Mouse (Mus musculus) neural tube, embryonic 10.5 days (tissue): ENCODE measurements around the gene Pnkp.

Experiments
- DNase-seq: peaks from one replicate; pipeline ENCODE4 v3.0.0-alpha.2; 2017; ENCODE audit warnings: low spot score; ENCODE audit errors: extremely low spot score

The Pnkp gene

GRCm38 (mm10) chr7:44900632-44901031 lies 43.7 kb downstream of the Pnkp start:
- DNase-seq = no peak

GRCm38 (mm10) chr7:44901230-44901722 lies 44.3 kb downstream of the Pnkp start:
- peak; percentile 73 for DNase-seq

DNA sequence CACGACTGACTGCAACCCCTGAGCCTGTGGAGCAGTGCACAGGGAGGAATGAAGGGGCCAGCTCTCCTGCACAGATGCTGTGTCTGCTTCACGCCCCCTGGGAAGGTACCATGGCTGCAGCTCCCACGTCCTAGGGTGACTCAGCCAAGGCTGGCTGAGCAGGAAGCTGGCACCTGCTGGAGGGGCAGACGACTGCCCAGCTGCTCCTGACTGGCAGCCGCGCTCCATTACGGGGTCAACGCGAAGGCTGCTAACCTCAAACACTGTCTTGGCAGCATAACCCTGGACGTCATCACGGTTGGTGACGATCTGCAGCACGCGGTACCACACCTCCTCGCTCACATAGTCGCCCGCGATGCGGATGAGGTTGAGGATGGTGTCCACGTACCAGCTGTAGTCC lies 48.5 kb downstream of the Pnkp start:
- no peak for DNase-seq

GRCm38 (mm10) chr7:44908706-44909476 lies 52.0 kb downstream of the Pnkp start:
- no peak for DNase-seq
